Mouse (Mus musculus): ENCODE results near the gene Gm11213. TPM values are rescaled to one million over a fixed set of nuclear protein-coding genes. Genes with fewer than 3 reads are reported as not detected.

Gene Gm11213
- polyA plus RNA-seq, 1 experiment from 2014 or later: not detected

DNA sequence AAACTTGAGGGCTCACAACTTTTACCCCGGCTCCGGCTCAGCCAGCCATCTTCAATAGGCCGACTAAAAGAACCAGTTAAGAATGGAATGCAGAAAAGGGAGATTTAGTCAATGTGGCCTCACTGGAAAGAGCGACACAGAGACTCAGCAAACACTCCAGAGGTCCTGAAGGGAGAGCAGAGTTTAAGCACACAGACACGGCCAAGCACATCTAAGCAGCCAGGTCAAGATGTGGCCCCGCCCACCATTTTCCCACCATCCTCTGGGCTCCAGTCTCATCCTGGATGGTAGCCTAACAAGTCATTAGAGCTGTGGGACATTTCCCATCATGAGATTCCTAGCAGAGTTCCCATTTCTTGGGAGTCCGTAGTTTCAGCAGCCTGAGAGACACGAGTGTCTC lies 35.7 kb downstream of the Gm11213 start:
- no peak overlapping the region for H3K27ac ChIP-seq (ENCODE audit: low read depth, low read length)
- 82% methylated on average over 8 of the region's 8 CpGs for WGBS (ENCODE audit: insufficient replicate concordance)
- 0 out of 2 replicates have a peak, but pooled peaks cover 6% of the 10 kb centered on the region for H3K4me1 ChIP-seq (ENCODE audit: control insufficient read depth, insufficient read depth, low read length)
- H3K4me3 ChIP-seq (ENCODE audit: low read depth, low read length): no peak overlapping the region
- H3K36me3 ChIP-seq (ENCODE audit: control insufficient read depth, insufficient read depth, low read length): no peaks in the 10 kb centered on the region; the same call in 1 of the 2 replicates
- no peak for ATAC-seq (replicated peaks; ENCODE audit: insufficient number of reproducible peaks, low FRiP score, low TSS enrichment)
- no peaks in the 10 kb centered on the region for H3K9me3 ChIP-seq (replicated peaks; ENCODE audit: control insufficient read depth, low read length)
- no peak overlapping the region for H3K9ac ChIP-seq (ENCODE audit: low read depth, low read length)
- H3K4me2 ChIP-seq: no peak overlapping the region
- no peaks in the 10 kb centered on the region; the same call in 1 of the 2 replicates for H3K27me3 ChIP-seq (ENCODE audit: control insufficient read depth, insufficient read depth, low read length)

DNA sequence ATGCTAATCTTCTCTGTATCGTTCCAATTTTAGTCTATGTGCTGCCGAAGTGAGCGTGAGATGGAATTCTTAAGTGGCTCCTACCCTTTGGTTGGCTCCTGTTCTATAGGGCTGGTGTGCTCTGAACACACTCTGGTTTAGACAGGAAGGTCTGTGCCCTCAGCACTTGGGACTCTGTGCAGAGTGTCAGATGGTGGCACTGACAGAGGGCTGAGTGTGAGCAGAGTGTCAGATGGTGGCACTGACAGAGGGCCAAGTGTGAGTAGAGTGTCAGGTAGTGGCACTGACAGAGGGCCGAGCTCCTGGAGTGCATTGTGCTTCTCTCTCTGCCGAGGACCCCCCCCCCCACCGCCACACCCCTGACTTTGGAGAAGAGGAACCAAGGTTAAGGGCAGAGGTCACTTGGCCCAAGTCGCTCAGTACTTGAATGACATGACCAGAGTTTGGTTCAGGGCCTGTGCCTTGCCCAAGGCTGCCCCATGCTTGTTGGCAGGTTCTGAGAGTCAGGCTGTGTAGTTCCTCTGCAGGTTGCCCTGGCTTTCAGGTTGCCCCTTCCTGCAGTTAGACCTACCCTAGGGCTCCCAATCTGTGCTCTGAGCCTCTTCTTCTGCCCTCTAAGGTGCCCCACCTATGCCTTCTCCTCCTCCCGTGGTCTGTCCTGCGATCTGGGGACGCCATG lies 37.2 kb downstream of the Gm11213 start:
- peak; percentile 68 for ATAC-seq (replicated peaks; ENCODE audit: insufficient number of reproducible peaks, low FRiP score, low TSS enrichment)
- Histone ChIP-seq H3K27me3 (ENCODE audit: control insufficient read depth, insufficient read depth, low read length) (no peaks in the 10 kb centered on the region; the same call in 1 of the 2 replicates), H3K4me2 (no peak overlapping the region), H3K9me3 (replicated peaks; ENCODE audit: control insufficient read depth, low read length) (no peaks in the 10 kb centered on the region), H3K9ac (ENCODE audit: low read depth, low read length) (no peak overlapping the region), H3K4me3 (ENCODE audit: low read depth, low read length) (no peak overlapping the region), H3K4me1 (ENCODE audit: control insufficient read depth, insufficient read depth, low read length) (0 out of 2 replicates have a peak, but pooled peaks cover 6% of the 10 kb centered on the region), H3K27ac (ENCODE audit: low read depth, low read length) (no peak overlapping the region), H3K36me3 (ENCODE audit: control insufficient read depth, insufficient read depth, low read length) (no peaks in the 10 kb centered on the region; the same call in 1 of the 2 replicates)
- WGBS (ENCODE audit: insufficient replicate concordance): 61% methylated on average over 10 of the region's 10 CpGs

DNA sequence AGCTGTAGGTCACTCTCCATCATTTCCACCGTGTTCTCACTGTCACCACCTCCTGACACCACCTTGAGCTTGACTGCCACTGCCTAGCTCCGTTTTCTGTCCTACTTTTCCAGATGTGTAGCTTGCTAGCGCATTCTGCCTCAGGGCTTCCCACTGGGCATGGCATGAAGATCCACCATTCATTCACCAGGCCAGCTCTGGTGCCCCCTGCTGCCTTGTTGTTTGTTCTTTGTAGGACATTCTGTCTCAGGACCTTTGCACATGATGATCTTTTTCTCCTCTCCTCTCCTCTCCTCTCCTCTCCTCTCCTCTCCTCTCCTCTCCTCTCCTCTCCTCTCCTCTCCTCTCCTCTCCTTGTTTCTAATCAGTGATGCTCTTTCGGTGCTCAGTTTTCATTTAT lies 42.3 kb downstream of the Gm11213 start:
- H3K9ac ChIP-seq (ENCODE audit: low read depth, low read length): no peak overlapping the region
- WGBS (ENCODE audit: insufficient replicate concordance): 77% methylated on average over 4 of the region's 4 CpGs
- H3K4me2 ChIP-seq: no peak overlapping the region
- no peak overlapping the region for H3K4me3 ChIP-seq (ENCODE audit: low read depth, low read length)
- H3K9me3 ChIP-seq (replicated peaks; ENCODE audit: control insufficient read depth, low read length): no peaks in the 10 kb centered on the region
- no peak overlapping the region for H3K27ac ChIP-seq (ENCODE audit: low read depth, low read length)
- H3K4me1 ChIP-seq (ENCODE audit: control insufficient read depth, insufficient read depth, low read length): peaks cover 21% of the 10 kb centered on the region
- ATAC-seq (replicated peaks; ENCODE audit: insufficient number of reproducible peaks, low FRiP score, low TSS enrichment): no peak
- no peaks in the 10 kb centered on the region; the same call in 1 of the 2 replicates for H3K27me3 ChIP-seq (ENCODE audit: control insufficient read depth, insufficient read depth, low read length)
- no peaks in the 10 kb centered on the region; the same call in 1 of the 2 replicates for H3K36me3 ChIP-seq (ENCODE audit: control insufficient read depth, insufficient read depth, low read length)

DNA sequence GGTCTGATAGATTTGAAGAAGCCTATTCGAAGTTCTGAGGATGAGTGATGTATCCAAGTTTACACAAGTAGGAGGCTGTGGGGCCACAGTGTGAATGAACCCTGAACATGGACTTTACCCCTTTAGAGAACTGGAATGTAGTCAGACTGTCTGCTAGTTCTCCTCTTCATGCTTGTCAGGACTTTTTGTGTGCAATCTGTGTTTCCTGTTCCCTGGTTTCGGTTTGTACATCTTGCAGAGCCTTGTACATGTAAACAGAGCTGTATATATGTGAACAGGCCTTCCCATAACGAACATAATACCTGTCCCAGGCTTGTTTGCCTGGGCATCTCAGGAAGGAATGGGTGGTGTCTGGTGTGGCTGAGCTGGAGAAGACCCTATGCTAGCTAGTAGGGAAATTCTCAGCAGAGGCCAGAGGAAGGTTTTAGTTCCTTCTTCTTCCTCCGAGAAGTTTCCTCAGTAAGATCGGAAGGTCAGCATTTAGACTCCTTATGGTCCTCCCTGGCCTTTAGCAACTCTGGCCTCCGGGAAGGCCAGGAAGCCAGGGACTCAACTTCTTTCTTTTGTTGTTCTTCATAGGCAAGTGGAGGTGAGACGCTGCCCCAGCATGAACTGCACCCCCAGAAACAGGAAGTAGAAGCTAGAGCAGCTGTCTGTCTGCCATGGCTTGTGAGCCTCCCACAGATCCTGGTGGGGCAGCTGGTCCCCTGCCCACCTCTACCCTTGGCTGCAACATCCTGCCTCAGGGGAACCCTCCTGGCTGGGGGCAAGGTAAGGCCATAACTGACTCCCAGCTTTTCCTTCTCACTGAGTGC lies 43.0 kb downstream of the Gm11213 start:
- no peaks in the 10 kb centered on the region; the same call in 1 of the 2 replicates for H3K27me3 ChIP-seq (ENCODE audit: control insufficient read depth, insufficient read depth, low read length)
- ATAC-seq (replicated peaks; ENCODE audit: insufficient number of reproducible peaks, low FRiP score, low TSS enrichment): no peak
- no peak overlapping the region for H3K4me2 ChIP-seq
- no peak overlapping the region for H3K27ac ChIP-seq (ENCODE audit: low read depth, low read length)
- 69% methylated on average over 7 of the region's 7 CpGs for WGBS (ENCODE audit: insufficient replicate concordance)
- 0 out of 2 replicates have a peak overlapping the region, but pooled peaks have one; percentile 3 for H3K9ac ChIP-seq (ENCODE audit: low read depth, low read length)
- H3K4me3 ChIP-seq (ENCODE audit: low read depth, low read length): no peak overlapping the region
- H3K36me3 ChIP-seq (ENCODE audit: control insufficient read depth, insufficient read depth, low read length): no peaks in the 10 kb centered on the region; the same call in 1 of the 2 replicates
- H3K4me1 ChIP-seq (ENCODE audit: control insufficient read depth, insufficient read depth, low read length): peaks cover 27% of the 10 kb centered on the region
- no peaks in the 10 kb centered on the region for H3K9me3 ChIP-seq (replicated peaks; ENCODE audit: control insufficient read depth, low read length)

DNA sequence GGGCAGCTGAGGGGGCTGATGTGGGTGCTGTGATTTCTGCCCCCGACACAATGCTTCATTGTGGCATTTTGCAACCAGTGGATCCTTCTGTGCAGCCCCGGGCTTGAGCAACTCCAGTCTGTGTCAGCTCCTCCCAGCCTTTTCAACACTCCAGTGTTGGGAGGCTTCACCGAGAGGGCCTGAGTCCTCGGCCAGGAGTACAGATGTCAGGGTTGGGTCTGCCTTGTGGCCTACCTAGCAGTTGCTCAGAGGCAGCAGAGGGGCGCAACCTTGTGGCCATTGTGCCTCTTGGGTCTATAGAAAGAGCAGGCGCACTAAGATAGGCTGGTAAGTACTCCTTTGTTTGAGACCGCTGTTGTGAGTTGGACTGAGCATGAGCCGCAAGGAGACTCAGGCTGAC lies 45.0 kb downstream of the Gm11213 start:
- H3K4me2 ChIP-seq: no peak overlapping the region; the same call in 1 of the 2 replicates
- H3K27me3 ChIP-seq (ENCODE audit: control insufficient read depth, insufficient read depth, low read length): no peaks in the 10 kb centered on the region; the same call in 1 of the 2 replicates
- peaks cover 35% of the 10 kb centered on the region for H3K4me1 ChIP-seq (ENCODE audit: control insufficient read depth, insufficient read depth, low read length)
- H3K27ac ChIP-seq (ENCODE audit: low read depth, low read length): no peak overlapping the region; the same call in 1 of the 2 replicates
- WGBS (ENCODE audit: insufficient replicate concordance): 56% methylated on average over 8 of the region's 8 CpGs
- no peak overlapping the region; the same call in 1 of the 2 replicates for H3K9ac ChIP-seq (ENCODE audit: low read depth, low read length)
- no peak for ATAC-seq (replicated peaks; ENCODE audit: insufficient number of reproducible peaks, low FRiP score, low TSS enrichment)
- no peak overlapping the region for H3K4me3 ChIP-seq (ENCODE audit: low read depth, low read length)
- no peaks in the 10 kb centered on the region for H3K9me3 ChIP-seq (replicated peaks; ENCODE audit: control insufficient read depth, low read length)
- peaks cover 1% of the 10 kb centered on the region; the same call in 1 of the 2 replicates for H3K36me3 ChIP-seq (ENCODE audit: control insufficient read depth, insufficient read depth, low read length)

DNA sequence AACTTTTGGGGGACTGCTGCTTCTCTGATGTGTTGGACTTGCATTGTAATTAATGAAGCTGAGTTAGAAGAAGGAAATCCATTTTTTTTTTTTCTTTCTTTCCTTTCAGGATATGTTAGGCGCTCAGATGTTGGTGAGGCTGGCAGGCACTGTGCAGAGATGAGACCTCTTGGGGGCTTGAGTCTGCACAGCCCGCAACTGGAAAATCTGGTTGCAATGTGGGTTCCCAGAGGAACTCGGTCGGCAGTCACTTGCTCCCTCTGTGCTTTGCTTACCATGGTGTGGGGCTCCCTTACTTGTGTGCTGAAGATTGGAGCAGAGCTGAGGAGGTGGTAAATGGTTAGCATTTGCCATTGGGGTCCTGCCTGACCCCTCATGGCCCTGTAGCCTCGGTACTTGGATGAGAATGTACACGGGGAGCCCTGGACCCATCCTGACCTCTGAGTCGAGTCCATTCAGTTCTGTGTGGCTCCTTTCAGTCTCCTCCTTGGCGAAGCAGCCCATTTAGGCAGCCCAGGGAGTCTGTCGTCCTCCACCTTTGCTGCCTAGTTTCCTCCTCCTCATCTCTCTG lies 45.8 kb downstream of the Gm11213 start:
- WGBS (ENCODE audit: insufficient replicate concordance): 47% methylated on average over 9 of the region's 9 CpGs
- no peak for ATAC-seq (replicated peaks; ENCODE audit: insufficient number of reproducible peaks, low FRiP score, low TSS enrichment)
- Histone ChIP-seq H3K9ac (ENCODE audit: low read depth, low read length) (peak overlapping the region; percentile 77), H3K9me3 (replicated peaks; ENCODE audit: control insufficient read depth, low read length) (no peaks in the 10 kb centered on the region), H3K4me1 (ENCODE audit: control insufficient read depth, insufficient read depth, low read length) (peaks cover 35% of the 10 kb centered on the region), H3K4me2 (peak overlapping the region; percentile 74), H3K27me3 (ENCODE audit: control insufficient read depth, insufficient read depth, low read length) (no peaks in the 10 kb centered on the region), H3K4me3 (ENCODE audit: low read depth, low read length) (peak overlapping the region; percentile 64), H3K36me3 (ENCODE audit: control insufficient read depth, insufficient read depth, low read length) (peaks cover 4% of the 10 kb centered on the region; the same call in 1 of the 2 replicates), H3K27ac (ENCODE audit: low read depth, low read length) (no peak overlapping the region)

DNA sequence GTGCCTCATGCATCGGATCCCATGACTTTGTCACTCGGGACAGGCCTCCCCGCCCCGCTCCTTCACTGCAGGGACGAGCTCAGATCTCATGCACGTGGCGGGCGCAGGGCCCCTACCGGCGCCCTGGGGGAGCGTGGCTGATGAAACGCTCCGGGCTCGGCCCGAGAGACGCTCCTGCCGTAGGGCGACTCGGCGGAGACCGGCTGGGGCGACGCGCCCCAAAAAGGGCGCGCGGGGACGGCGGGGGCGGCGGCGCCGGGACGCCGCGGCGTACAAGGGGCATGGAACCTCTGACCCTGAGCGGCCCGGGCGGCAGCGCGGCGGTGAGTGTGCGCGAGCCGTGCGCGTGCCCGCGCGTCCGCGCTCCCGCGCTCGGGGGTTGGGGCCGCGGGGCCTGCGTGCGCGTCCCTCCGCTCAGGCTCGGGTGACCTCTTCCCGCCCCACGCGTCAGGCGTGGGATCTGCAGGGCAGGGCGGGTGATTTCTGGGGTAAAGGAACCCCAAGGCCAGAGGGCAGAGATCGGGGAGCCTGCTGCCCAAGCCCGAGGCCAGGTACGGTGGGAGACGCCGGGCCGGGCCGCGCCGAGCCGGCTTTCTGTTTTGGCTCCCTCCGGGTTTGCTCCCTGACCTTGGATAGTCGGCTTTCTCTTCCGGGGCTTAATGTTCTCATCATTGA lies 46.5 kb downstream of the Gm11213 start, which contains the start of gene Tmem268:
Gene Tmem268 (plus strand): TSS at position 375 of the 675 bp plus-strand sequence.
- Histone ChIP-seq H3K4me2 (peak within 1 kb of the TSS; percentile 74), H3K27ac (ENCODE audit: low read depth, low read length) (peak within 1 kb of the TSS; percentile 25), H3K36me3 (ENCODE audit: control insufficient read depth, insufficient read depth, low read length) (peaks cover 8% of the 10 kb centered on the region; the same call in 1 of the 2 replicates), H3K4me3 (ENCODE audit: low read depth, low read length) (peak within 1 kb of the TSS; percentile 64), H3K27me3 (ENCODE audit: control insufficient read depth, insufficient read depth, low read length) (no peaks in the 10 kb centered on the region), H3K9ac (ENCODE audit: low read depth, low read length) (peak within 1 kb of the TSS; percentile 77), H3K4me1 (ENCODE audit: control insufficient read depth, insufficient read depth, low read length) (peaks cover 35% of the 10 kb centered on the region), H3K9me3 (replicated peaks; ENCODE audit: control insufficient read depth, low read length) (no peaks in the 10 kb centered on the region)
- under 1% methylated on average over 59 of the region's 81 CpGs for WGBS (ENCODE audit: insufficient replicate concordance)
- peak; percentile 70 for ATAC-seq (replicated peaks; ENCODE audit: insufficient number of reproducible peaks, low FRiP score, low TSS enrichment)

All from heart, embryonic 11.5 days (tissue).